Mouse (Mus musculus): ENCODE data around the gene Arih1. TPM values are rescaled to one million over a fixed set of nuclear protein-coding genes. Genes with fewer than 3 reads are reported as not detected.

Gene Arih1
- total RNA-seq, 2 experiments from 2014 or later: 105 to 110 TPM

DNA sequence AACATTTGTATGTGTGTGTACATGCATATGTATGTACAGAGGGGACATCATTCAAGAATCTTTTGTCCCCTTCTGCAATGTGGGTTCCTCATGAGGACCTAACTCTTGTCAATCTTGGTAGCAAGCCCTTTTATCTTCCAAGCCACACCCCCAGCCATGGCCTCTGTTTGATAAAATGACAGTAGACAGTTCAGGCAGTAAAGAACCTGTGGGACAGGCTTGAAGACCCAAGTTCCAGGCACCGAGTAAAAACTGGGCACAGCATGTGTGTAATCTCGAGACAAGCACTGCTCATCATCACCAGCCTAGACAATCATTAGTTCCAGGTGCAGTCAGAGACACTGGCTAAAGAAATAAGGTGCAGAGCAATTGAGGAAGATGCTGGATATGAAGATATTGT, 140.2 kb downstream of the Arih1 start:
- intact Hi-C loops (cut with DNase I): no loop called here
- no peak for DNase-seq (ENCODE audit: low spot score in 2 of 2)

DNA sequence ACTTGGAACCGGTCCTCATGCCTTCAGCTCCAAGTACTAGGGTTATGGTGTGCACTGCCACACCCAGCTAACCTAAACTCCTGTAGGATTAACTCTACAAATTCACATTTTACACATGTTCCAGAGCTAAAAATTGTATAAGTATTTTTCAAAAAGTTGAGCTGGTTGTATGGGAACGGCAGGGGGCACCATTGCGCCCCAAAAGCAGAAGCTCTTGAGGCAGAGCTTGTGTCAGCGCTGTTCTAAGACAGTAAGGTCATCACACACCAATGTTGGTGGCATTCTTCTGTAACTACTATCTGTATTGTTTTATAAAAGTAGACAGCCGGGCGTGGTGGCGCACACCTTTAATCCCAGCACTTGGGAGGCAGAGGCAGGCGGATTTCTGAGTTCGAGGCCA, 146.4 kb downstream of the Arih1 start:
- intact Hi-C loops (cut with DNase I): no loop called here
- DNase-seq (ENCODE audit: low spot score in 2 of 2): no peak

DNA sequence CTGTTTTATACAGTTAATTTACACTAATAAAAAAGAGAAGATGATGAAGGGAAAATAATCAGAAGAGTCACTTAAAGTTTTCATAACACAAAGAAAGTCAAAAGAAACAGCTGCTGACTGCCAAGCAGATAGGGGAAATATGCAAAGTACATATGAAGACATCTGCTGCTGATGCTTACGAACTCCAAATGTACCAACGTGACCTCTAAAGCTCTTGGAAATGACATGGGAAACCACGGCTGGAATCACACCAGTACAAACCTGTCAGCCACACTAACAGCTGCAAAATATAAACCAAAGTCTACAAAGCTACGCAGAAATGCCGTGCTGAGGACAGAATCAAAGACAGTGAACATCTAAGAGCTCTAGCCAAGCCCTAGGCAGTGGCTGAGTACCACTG, 147.3 kb downstream of the Arih1 start:
- DNase-seq (ENCODE audit: low spot score in 2 of 2): no peak
- intact Hi-C loops (cut with DNase I): no loop called here

DNA sequence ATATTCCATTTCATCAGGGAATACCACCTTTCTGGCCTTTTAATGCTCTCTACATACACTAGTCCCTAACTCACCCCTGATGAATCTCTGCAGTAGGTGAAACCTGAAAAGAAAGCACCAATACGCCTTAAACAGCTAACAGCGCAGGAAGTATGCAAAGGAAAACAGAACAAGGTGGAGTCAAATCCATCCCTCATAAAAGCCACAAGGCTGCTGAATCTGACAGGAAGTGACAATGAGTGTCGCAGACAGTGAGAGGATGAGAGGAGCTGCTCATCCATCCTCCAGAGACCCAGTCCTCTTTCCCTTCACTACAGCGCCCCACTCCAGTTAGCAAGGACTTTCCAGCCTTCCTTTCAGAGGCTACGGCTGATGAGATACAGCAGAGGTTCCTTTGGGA, 148.0 kb downstream of the Arih1 start:
- intact Hi-C loops (cut with DNase I): no loop called here
- DNase-seq (ENCODE audit: low spot score in 2 of 2): no peak

Other genes with a start within 250 kb of the Arih1 start
- 10 to 100 TPM; 16.0 to 16.1 TPM for gene Adpgk, start 195.1 kb downstream of the Arih1 start, total RNA-seq (2021)
- 10 to 100 TPM; 38.0 to 44.1 TPM for gene Bbs4, start 133.1 kb downstream of the Arih1 start, total RNA-seq (2021)
- gene Hexa, start 52.9 kb upstream of the Arih1 start, total RNA-seq (2021): 10 to 100 TPM; 40.1 to 43.3 TPM
- 1 to 10 TPM; 2.0 to 3.5 TPM for gene Tmem202, start 53.2 kb upstream of the Arih1 start, total RNA-seq (2021)
- 10 to 100 TPM; 27.1 to 28.5 TPM for gene Celf6, start 91.3 kb upstream of the Arih1 start, total RNA-seq (2021)
- 100 to 1,000 TPM; 184 to 209 TPM for gene Parp6, start 130.7 kb upstream of the Arih1 start, total RNA-seq (2021)
- 100 to 1,000 TPM; 876 TPM for gene Pkm, start 169.8 kb upstream of the Arih1 start, total RNA-seq (2021)
- 10 to 100 TPM in 1 of 2 experiments, 1 to 10 TPM in 1; 9.6 to 11.0 TPM for gene Gramd2, start 193.5 kb upstream of the Arih1 start, total RNA-seq (2021)